Mouse (Mus musculus): ENCODE measurements around the gene Reg3g.
A peak's percentile ranks its signal among the peaks of the same experiment; 100 is the strongest.
"Not testable (repeated sequence)": the region's sequence is repeated elsewhere in the genome, so short reads cannot be mapped to it uniquely, and the experiment has no call there.

Reg3g gene

DNA sequence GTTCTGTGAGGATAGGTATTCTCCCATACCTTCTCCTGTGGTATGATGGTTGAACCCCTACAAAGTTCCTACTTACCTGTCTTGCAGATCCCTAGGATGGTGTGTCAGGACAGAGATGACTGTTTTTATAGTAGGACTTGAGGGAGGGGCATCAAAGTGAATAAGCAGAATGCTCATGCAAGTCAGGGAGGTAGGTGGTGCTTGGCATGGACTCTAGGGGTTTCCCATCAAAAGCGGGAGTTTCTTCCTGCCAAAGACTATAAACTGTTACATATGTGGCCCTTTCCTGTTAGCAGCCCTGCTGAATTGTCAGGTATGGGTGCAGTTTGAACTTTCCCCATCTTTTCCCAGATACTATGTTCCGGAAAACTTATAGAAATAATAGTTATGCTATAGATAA lies at the start of gene Reg3g:
Gene Reg3g, minus strand, starts transcription at position 101 of the 400 bp plus-strand sequence.
- DNase-seq (ENCODE audit: low read depth) = no peak

DNA sequence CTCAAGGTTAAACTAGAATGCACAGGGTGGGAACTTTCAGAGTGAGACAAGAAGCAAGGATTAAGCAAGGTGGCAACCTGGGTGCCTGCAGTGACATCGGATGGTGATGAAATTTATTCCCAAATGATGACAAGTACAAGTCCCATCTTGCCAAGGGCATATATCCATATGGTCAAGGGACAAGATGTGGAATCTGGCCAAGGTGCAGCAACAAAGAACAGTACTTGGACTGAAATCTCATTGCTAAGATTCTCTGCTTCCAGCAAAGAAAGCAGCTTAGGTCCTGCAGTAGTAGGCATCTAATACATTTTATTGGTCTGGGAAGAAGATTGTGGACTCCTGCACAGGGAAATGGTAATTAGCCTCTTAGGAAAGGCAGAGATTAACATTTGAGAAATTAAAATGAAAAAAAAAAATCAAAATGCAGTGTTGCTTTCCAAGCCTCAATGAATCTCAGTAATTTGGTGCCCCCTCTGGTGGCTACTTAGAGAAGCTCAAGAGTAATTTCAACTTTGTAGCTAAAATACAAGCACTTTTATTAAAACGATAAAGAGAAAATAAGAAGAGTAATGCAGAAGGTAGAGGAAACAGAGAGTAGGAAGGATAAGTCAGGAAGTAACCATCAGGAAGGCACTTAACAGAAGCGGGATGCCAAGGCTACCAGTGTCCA lies 47.2 kb upstream of the Reg3g start:
- DNase-seq (ENCODE audit: low read depth) = peak; percentile 6

DNA sequence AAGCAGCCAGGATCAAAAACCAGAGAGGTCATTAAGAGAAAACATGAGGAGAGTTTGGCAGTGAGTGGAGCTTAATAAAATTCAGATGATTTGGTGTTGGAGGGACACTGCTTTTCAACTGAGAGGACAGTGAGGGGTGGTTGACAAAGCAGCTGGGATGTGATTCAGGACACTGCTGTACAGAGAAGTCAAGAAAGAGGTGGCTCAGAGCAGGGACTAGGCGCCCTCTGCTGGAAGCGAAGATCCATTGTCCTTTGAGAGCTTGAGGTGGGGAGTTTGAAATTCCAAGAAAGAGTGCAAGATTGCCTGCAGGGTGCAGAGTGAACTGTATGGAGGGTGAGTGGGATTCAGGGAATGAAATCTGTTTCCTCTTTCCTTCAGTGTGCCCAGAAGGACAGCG lies 44.2 kb upstream of the Reg3g start:
- DNase-seq (ENCODE audit: low read depth) = peak; percentile 35

DNA sequence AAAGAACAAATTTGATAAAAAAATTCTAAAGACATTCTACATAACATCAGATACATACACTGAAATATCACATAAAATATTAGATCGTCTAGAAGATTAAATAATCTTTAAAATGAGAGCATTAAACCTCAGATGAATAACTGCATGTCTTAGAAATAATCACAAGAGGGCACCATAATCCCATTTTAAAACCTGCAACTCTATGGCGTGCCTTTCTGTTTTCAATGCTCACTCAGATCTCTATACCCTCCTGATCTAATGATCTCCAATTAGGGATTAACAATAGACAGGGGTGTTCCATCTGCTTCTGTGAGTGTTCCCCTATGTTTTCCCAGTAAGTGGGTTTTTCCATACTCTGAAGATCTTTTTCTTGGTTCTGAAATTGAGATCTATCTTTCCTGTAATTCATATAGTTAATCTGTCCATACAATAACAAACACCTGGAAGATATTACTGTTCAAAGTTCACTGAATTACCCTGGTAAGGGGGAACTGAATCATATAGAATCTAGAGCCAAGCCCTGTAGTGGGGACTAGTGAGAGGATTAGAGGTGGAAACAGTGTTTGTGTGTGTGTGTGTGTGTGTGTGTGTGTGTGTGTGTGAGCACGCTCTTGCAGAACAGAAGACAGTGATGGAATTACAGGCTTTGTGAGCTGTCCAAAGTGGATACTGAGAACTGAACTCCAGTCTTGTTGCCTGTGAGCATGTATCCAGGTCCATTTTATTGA lies 41.7 kb upstream of the Reg3g start:
- peak; percentile 13 for DNase-seq (ENCODE audit: low read depth)

DNA sequence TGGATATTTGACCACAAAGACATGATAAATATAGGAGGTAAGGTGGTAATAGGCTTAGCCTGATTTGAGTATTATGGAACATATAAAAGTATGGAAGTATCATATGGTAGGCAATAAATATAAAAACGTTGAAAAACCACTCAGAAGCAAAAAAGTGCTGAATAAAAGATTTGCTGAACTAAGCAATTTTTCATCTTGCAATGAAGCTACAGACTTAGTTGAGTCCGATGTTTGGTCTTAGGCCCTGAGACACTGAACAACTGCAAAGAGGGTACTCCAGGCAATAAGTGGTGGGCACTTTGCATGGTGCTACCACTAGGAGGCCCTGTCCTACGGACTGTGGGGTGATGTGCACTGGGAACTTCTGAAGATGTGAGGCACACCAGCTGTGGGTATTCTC lies 37.1 kb upstream of the Reg3g start:
- DNase-seq (ENCODE audit: low read depth) = no peak

DNA sequence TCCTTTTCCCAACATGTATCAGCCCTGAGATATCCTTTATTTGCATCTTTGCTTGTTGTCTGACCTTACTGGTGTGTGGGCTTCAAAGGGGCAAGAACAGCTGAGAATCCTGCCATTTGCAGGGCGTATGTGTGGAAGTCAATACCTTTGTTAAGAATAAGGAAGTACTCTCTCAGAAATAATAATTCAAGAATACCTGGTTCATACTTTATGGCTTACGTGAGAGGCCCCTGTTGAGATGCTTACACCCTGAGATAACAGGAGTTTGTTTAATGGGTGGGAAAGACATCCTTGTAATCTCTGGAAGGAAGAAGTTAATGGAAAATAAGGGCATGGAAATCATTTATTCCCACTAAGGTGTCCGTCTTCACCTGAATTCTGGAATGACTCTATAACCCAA lies 26.0 kb upstream of the Reg3g start:
- DNase-seq (ENCODE audit: low read depth) = no peak

DNA sequence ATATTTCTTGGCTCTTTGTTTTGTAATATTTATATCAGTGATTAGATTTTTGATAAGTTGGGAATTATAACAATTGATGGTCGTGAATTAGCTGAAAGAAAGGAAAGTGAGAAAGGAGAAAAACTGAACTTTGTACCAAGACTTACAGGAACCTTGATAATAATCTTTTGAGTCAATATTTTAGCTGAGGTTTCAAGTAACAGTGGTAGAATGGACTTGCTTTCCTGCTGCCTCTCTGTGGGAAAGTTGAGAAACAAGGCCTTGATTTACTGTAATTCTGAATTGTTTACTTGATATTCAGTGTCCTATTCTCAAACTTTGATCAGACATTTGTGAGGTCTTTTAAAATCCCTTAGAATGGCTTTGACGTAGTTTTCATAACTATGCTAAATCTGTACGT lies 615 bp upstream of the Reg3g start:
- no peak for DNase-seq (ENCODE audit: low read depth)

DNA sequence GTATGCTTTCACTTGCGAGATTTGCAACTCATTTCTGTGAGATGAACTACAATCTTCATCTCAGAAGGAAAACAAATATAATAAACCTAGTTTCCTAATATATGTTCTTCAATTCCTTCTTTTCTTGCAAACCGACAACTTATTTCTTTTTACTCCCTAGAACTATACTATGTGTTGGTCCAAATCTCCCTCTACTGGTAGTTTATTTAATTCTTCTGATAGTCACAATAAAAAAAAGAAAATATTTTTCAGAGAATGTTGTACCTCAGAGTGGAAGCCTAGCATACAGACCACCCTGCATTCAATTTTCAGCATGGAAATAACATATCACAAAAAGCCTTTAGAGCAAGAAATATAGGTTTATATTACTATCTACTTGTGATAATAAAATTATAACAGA lies 5.4 kb downstream of the Reg3g start:
- DNase-seq (ENCODE audit: low read depth) = no peak

DNA sequence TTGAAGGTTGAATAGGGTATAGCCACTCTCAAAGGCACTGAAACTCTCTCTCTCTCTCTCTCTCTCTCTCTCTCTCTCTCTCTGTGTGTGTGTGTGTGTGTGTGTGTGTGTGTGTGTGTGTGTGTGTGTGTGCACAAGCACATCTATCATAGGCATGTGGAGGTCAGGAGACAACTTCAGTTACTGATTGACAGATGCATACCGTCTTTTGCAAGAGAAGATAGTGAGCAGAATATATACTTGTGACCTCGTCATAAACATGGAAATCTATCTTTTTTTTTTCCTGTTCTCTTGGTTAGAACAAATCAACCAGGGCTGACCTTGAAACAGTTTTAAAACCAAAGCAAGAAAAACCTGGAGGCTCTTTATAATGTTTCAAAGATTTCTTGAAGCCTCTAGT lies 6.3 kb downstream of the Reg3g start:
- DNase-seq (ENCODE audit: low read depth) = no peak

DNA sequence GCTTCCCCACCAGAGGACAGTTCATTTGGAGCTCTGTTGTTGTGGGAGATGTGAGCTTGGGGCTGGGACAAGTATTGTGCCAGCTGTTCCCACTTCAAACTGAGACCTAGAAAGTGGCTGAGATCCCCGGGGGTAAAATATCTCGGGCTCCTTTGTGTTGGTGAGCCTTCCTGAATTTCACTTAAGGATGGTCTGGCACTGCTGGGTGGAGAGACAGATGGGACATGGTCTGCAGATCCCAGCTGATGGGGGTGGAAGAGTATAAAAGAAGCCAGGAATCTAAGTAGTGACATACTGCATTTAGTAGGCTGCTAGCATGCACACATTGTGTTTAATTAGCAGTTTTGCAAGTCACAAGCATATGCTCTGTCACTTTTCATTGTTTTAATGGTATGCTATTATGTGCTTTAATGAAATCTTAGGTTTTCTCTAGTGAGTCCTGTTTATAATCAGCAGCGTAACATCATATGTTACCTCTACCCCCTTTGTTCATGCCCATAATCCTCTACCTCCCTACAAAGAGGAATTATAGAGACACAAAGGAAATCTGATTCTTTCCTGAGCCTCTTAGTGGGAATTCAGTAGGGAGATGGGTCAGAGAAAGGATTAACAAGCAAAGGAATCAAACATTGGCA lies 8.4 kb downstream of the Reg3g start:
- DNase-seq (ENCODE audit: low read depth) = no peak

DNA sequence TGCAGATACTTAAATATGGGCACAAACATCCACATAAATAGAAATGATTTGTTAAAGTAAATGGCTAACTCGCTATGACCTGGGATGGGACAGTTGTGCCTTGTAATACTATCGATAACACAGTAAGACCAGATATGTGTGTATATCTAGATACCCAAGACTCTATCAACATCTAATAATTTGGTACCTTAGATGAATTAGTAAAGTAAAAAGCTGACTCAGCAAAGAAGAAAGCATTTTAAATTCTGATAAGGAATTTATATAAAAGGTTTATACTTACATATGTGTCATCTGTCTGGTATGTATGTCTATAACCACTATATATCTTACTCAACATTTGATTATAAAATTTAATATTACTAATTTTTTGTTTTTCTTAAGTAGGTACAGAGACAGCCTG lies 15.9 kb downstream of the Reg3g start:
- no peak for DNase-seq (ENCODE audit: low read depth)

DNA sequence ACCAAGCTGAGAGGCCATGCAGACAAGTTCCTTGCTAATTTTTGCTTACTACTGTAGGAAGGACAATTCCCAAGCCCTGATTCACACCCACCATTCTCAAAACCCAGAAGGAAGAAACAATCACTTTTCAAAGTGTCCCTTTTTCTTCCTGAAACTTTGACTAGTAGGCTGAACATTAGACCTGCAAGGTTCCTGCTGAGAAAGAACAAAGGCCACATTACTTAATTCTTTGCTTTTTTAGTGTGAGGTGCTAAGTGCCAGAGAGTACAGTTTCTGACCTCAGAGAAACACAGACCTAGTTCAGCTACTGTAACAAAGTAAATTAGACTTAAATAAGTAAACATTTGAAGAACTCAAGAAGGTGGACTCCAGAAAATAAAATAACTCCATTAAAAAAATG lies 20.3 kb downstream of the Reg3g start:
- no peak for DNase-seq (ENCODE audit: low read depth)

DNA sequence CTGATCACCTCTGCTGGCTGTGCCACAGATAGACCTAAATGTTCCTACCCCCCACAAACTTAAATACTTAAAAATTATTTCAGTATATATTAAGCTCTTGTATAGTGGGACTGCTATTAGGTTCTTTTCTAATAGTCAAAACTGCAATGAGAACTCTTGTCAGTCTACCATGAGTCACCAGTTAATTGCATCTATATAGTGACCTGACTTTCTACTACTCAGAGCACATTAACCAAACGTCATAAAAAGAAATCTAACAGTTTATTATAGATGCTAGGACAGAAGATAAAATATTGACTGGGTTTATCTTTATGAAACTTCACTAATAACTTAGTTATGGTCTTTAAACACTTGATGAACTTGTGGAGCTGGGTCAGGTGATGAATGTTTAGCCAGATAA lies 21.5 kb downstream of the Reg3g start:
- no peak for DNase-seq (ENCODE audit: low read depth)

DNA sequence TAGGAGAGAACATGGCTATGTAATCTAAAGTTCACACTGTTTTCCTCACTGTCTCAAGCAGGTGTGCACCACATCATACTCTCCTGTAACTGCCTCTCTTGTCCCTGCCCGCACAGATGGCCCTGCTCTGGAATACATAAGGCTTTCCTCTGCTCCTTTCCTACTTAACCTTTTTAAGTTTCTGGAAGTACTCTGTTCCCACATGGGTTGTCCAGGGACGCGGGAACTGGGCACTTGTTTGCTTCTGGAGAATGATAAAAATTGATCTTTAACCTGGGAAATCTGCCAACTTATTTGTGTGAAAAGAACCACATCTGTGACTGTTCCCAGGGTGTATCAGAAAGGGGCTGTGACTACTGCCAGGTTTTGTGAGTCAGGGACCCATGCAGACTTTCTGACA lies 43.2 kb downstream of the Reg3g start:
- no peak for DNase-seq (ENCODE audit: low read depth)

DNA sequence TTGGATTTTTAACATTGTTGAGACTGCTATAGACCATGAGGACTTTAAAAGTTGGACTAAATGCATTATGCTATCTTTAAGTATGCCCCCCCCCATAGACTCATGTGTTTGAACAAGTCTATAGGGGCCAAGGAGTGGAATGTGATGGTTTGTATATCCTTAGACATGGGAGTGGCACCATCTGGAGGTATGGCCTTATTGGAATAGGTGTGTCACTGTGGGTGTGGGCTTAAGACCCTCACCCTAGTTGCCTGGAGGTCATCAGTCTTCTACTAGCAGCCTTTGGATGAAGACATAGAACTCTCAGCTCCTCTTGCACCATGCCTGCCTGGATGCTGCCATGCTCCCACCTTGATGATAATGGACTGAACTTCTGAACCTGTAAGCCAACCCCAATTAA lies 46.3 kb downstream of the Reg3g start, which contains the start of gene Reg1:
Gene Reg1, plus strand, starts transcription at position 301 of the 400 bp plus-strand sequence.
- not testable (repeated sequence) for DNase-seq (ENCODE audit: low read depth)

Data from 416B (cell line).